Mouse (Mus musculus) heart, embryonic 16.5 days (tissue): ENCODE results near the gene 2010111I01Rik. TPM values are rescaled to one million over a fixed set of nuclear protein-coding genes. Genes with fewer than 3 reads are reported as not detected.
"Not testable (repeated sequence)": the region's sequence is repeated elsewhere in the genome, so short reads cannot be mapped to it uniquely, and the experiment has no call there.

Source experiments
- ATAC-seq: fragments of 200-750 bp; cut with Nextera tagmentation; replicated peaks from 2 replicates; pipeline ENCODE4 v1.8.0; 2017; ENCODE audit warnings: moderate number of reproducible peaks; ENCODE audit not compliant: insufficient read depth, low FRiP score; ENCODE audit errors: extremely low read depth
- H3K27ac ChIP-seq: fragments of 300-500 bp; sonication (generic); 2 replicates; pipeline ENCODE4 v1.5.1; 2014; ENCODE audit warnings: mild to moderate bottlenecking, low read length, control low read depth, moderate library complexity
- H3K27me3 ChIP-seq: fragments of 300-500 bp; sonication (generic); 2 replicates; pipeline ENCODE4 v1.6.1; 2014; ENCODE audit warnings: low read length, mixed read lengths; ENCODE audit not compliant: control insufficient read depth, insufficient read depth
- H3K36me3 ChIP-seq: fragments of 300-500 bp; sonication (generic); 2 replicates; pipeline ENCODE4 v1.6.1; 2014; ENCODE audit not compliant: control insufficient read depth, insufficient read depth
- H3K4me1 ChIP-seq: fragments of 300-500 bp; sonication (generic); 2 replicates; pipeline ENCODE4 v1.6.1; 2014; ENCODE audit warnings: low read length, mixed read lengths; ENCODE audit not compliant: control insufficient read depth, insufficient read depth
- H3K4me2 ChIP-seq: fragments of 300-500 bp; sonication (generic); 2 replicates; pipeline ENCODE4 v1.6.1; 2014; ENCODE audit warnings: low read depth, mild to moderate bottlenecking, control low read depth, low read length
- H3K4me3 ChIP-seq: fragments of 300-500 bp; sonication (generic); 2 replicates; pipeline ENCODE4 v1.5.1; 2014; ENCODE audit warnings: mild to moderate bottlenecking, control low read depth, low read length
- H3K9ac ChIP-seq: fragments of 300-500 bp; sonication (generic); 2 replicates; pipeline ENCODE4 v1.6.1; 2014; ENCODE audit warnings: low read length, control low read depth
- H3K9me3 ChIP-seq: fragments of 300-500 bp; sonication (generic); replicated peaks from 2 replicates; pipeline ENCODE4 v1.6.1; 2016; ENCODE audit warnings: low read length; ENCODE audit not compliant: control insufficient read depth
- WGBS: fragments of 180-500 bp; shearing (Covaris S2); extraction: QIAGEN DNeasy Blood & Tissue Kit; methylation state at CpG from one replicate; pipeline ENCODE4 v1.1.7; 2014; 5-methylcytosine and 5-hydroxymethylcytosine counted together
- polyA plus RNA-seq: library from polyadenylated mRNA; unstranded; fragments of >200 nt; fragmentation: Nextera tagmentation; extraction: Ambion mirVana; gene quantifications from 2 replicates; pipeline ENCODE4 v1.2.1, GENCODE M21; 2015

The 2010111I01Rik gene
- polyA plus RNA-seq, 1 experiment from 2014 or later: 71.1 TPM

- no peak overlapping the region for H3K27ac ChIP-seq
- ATAC-seq: no peak
- H3K9me3 ChIP-seq: no peaks in the 10 kb centered on the region
- 79% methylated on average over 3 of the region's 3 CpGs for WGBS
- no peak overlapping the region for H3K4me3 ChIP-seq
- H3K9ac ChIP-seq: no peak overlapping the region
- no peaks in the 10 kb centered on the region for H3K36me3 ChIP-seq
- H3K4me2 ChIP-seq: no peak overlapping the region
- no peaks in the 10 kb centered on the region for H3K27me3 ChIP-seq
- peaks cover 11% of the 10 kb centered on the region for H3K4me1 ChIP-seq
Measured at GRCm38 (mm10) chr13:63227785-63228184, 263.1 kb downstream of the 2010111I01Rik start.

GRCm38 (mm10) chr13:63230955-63231701, 266.4 kb downstream of the 2010111I01Rik start:
- H3K9me3 ChIP-seq: no peaks in the 10 kb centered on the region
- no peak for ATAC-seq
- H3K4me1 ChIP-seq: peaks cover 11% of the 10 kb centered on the region
- H3K36me3 ChIP-seq: no peaks in the 10 kb centered on the region
- H3K27ac ChIP-seq: peak overlapping the region; percentile 80
- H3K4me2 ChIP-seq: no peak overlapping the region
- no peak overlapping the region for H3K4me3 ChIP-seq
- H3K27me3 ChIP-seq: no peaks in the 10 kb centered on the region
- no peak overlapping the region for H3K9ac ChIP-seq
- WGBS: 40% methylated on average over 7 of the region's 7 CpGs

- H3K9me3 ChIP-seq: no peaks in the 10 kb centered on the region
- ATAC-seq: peak; percentile 73
- no peak overlapping the region for H3K4me3 ChIP-seq
- no peaks in the 10 kb centered on the region for H3K27me3 ChIP-seq
- H3K4me2 ChIP-seq: no peak overlapping the region
- H3K36me3 ChIP-seq: no peaks in the 10 kb centered on the region
- WGBS: 20% methylated on average over 3 of the region's 3 CpGs
- peak overlapping the region; percentile 80 for H3K27ac ChIP-seq
- no peak overlapping the region for H3K9ac ChIP-seq
- peaks cover 11% of the 10 kb centered on the region for H3K4me1 ChIP-seq
Measured at GRCm38 (mm10) chr13:63231702-63232070, 267.0 kb downstream of the 2010111I01Rik start.

- ATAC-seq: no peak
- Histone ChIP-seq H3K4me1 (peaks cover 11% of the 10 kb centered on the region), H3K4me3 (no peak overlapping the region), H3K36me3 (no peaks in the 10 kb centered on the region), H3K27me3 (no peaks in the 10 kb centered on the region), H3K4me2 (no peak overlapping the region), H3K27ac (no peak overlapping the region), H3K9me3 (no peaks in the 10 kb centered on the region), H3K9ac (no peak overlapping the region)
- WGBS: 73% methylated on average over 2 of the region's 2 CpGs
Measured at GRCm38 (mm10) chr13:63232558-63232957, 267.9 kb downstream of the 2010111I01Rik start.

GRCm38 (mm10) chr13:63234520-63234919, 269.8 kb downstream of the 2010111I01Rik start:
- H3K36me3 ChIP-seq, H3K9ac ChIP-seq, H3K4me2 ChIP-seq, H3K27me3 ChIP-seq, H3K27ac ChIP-seq, H3K4me3 ChIP-seq, H3K9me3 ChIP-seq, ATAC-seq: not testable (repeated sequence)
- H3K4me1 ChIP-seq: peaks cover 18% of the 10 kb centered on the region

- no peak for ATAC-seq
- no peak overlapping the region for H3K27ac ChIP-seq
- H3K9me3 ChIP-seq: no peaks in the 10 kb centered on the region
Measured at GRCm38 (mm10) chr13:63235551-63235950, 270.9 kb downstream of the 2010111I01Rik start.

GRCm38 (mm10) chr13:63236159-63236893, 271.6 kb downstream of the 2010111I01Rik start:
- WGBS: 44% methylated on average over 5 of the region's 5 CpGs
- no peaks in the 10 kb centered on the region for H3K36me3 ChIP-seq
- no peak overlapping the region for H3K27ac ChIP-seq
- H3K4me3 ChIP-seq: no peak overlapping the region
- peaks cover 15% of the 10 kb centered on the region for H3K4me1 ChIP-seq
- H3K27me3 ChIP-seq: no peaks in the 10 kb centered on the region
- no peak overlapping the region for H3K9ac ChIP-seq
- H3K4me2 ChIP-seq: no peak overlapping the region
- ATAC-seq: no peak
- H3K9me3 ChIP-seq: no peaks in the 10 kb centered on the region

More at GRCm38 (mm10) chr13:63235551-63235950, 270.9 kb downstream of the 2010111I01Rik start:
- Histone ChIP-seq H3K9ac (no peak overlapping the region), H3K4me3 (no peak overlapping the region), H3K4me1 (peaks cover 18% of the 10 kb centered on the region), H3K36me3 (no peaks in the 10 kb centered on the region), H3K27me3 (no peaks in the 10 kb centered on the region), H3K4me2 (no peak overlapping the region)
- WGBS: 72% methylated on average over 3 of the region's 3 CpGs

GRCm38 (mm10) chr13:63238045-63238444, 273.4 kb downstream of the 2010111I01Rik start:
- Histone ChIP-seq H3K36me3 (no peaks in the 10 kb centered on the region), H3K9me3 (no peaks in the 10 kb centered on the region), H3K4me2 (no peak overlapping the region), H3K4me3 (no peak overlapping the region), H3K4me1 (peaks cover 24% of the 10 kb centered on the region), H3K27ac (no peak overlapping the region; the same call in 1 of the 2 replicates), H3K27me3 (no peaks in the 10 kb centered on the region), H3K9ac (no peak overlapping the region)
- 89% methylated on average over 7 of the region's 7 CpGs for WGBS
- no peak for ATAC-seq

GRCm38 (mm10) chr13:63239301-63239804, 274.7 kb downstream of the 2010111I01Rik start:
- peak overlapping the region; percentile 85 for H3K4me2 ChIP-seq
- peak overlapping the region; percentile 98 for H3K9ac ChIP-seq
- H3K27me3 ChIP-seq: no peaks in the 10 kb centered on the region
- peak; percentile 21 for ATAC-seq
- peak overlapping the region; percentile 99 for H3K27ac ChIP-seq
- WGBS: 3% methylated on average over 11 of the region's 11 CpGs
- no peaks in the 10 kb centered on the region for H3K36me3 ChIP-seq
- H3K4me1 ChIP-seq: peaks cover 33% of the 10 kb centered on the region
- peak overlapping the region; percentile 97 for H3K4me3 ChIP-seq
- H3K9me3 ChIP-seq: no peaks in the 10 kb centered on the region
